Mouse (Mus musculus) adrenal gland (tissue): ENCODE results near the gene Sidt1.

Source experiments
- intact Hi-C: fragments of 180-260 bp; cut with DNase I; formaldehyde crosslinking; loops from one replicate; pipeline ENCODE4 v1.15.1; 2025

Sidt1 gene

GRCm38 (mm10) chr16:44253797-44254634 is 79.0 kb downstream of the Sidt1 start:
- intact Hi-C loops, result no loop called here

- intact Hi-C loops, result no loop called here
These were observed 80.3 kb downstream of the Sidt1 start for GRCm38 (mm10) chr16:44252735-44253134.

DNA sequence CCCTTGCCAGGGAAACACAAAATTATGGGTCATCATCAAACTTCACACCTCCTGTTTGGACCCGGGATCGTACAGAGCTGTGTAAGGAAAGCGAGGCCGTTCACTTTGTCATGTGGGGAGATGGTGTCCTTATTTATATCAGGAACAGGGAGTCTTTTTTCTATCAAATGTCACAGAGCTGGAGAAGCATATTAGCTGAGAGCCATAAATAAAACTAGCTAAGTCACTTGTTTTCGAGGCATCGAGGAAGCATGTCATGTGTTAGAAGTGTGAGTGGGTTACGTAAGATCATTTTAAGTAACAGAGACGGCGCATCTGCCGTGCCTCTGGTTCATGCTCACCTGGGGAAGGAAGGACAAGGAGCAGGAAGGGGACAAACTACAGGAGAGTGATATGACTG is 83.0 kb downstream of the Sidt1 start:
- intact Hi-C loops, result no loop called here

DNA sequence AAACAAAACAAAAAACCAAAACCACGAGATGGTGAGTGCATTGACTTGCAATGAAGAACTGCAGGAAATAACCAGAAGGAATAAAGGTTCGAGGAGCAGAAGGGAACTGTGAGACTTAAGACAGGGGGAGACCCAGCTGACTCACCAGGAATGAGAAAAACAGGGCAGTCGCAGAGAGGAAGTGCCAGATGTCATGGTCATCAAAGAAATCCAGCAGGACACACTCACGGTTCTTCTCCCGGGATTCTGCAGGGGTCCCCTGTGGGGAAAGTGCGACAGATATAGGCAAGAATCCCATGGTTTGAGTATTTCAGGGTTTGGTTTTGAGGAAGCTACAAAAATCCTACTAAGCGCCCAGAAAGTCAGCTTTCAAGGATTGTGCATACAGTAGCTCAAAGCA is 89.7 kb downstream of the Sidt1 start:
- intact Hi-C loops, result loop anchor here (1.0 kb wide), 1 partner anchor 119 kb away; no protein-coding TSS in a partner anchor

DNA sequence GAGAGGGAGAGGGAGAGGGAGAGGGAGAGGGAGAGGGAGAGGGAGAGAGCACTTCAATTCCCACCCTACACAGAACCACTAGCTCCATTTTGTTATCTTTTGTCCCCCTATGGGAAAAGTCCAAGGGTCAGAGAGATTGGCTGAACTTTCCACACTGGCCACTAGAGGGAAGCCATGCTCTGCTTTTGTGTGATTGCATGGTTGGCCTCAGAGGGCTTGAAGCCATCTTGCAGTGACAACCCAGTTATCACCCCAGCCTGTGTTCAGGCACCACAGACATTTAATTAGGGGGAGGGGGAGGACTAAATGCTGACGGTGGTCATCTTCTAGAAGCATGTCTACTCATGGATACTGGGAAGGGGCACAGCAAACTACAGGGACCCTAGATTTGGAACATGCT is 90.4 kb downstream of the Sidt1 start:
- intact Hi-C loops, result loop anchor here (1.0 kb wide), 1 partner anchor 120 kb away; no protein-coding TSS in a partner anchor

- intact Hi-C loops, result no loop called here
These were observed 92.6 kb downstream of the Sidt1 start for GRCm38 (mm10) chr16:44240406-44240805.

DNA sequence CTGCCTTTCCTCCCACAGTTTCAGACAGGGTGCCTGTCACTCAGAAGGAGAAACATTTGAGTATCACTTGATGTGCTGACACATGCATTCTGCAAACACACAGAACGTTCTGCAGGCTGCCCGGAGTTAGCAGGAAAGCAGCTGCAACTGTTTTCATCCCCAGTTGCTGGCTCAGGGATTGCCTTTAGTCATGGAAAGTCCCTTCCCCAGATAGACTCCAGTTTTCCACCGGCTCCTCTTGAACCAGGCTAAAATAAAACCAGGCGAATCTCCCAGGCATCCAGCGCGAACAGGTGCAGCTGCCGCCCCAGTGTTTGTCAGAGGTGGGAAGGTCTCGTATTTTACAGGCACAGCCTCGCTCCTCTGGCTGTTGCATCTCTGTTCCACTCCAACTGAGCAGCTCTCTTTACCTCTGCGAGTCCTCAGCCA is 94.1 kb downstream of the Sidt1 start:
- intact Hi-C loops, result no loop called here

DNA sequence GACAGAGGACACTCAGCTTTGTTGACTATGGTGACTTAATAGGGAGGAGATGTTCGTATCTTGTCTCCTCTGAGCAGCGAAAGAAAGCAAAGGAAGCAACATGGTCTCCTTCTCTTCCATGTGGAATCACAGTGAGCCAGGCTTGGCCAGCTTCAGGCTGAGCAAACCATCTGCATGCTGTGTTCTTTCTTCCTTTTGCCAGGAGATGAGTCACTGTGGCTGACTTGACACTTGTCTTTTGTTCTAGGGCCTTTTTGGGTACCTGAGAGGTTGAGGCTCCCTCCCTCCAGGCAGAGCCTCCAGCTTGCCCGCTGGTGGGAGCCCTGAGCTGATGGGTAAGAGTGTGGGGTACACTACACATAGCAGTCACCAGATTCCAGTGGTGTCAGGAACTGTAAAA is 95.2 kb downstream of the Sidt1 start:
- intact Hi-C loops, result no loop called here

GRCm38 (mm10) chr16:44233019-44233418 is 100.0 kb downstream of the Sidt1 start:
- intact Hi-C loops, result no loop called here

DNA sequence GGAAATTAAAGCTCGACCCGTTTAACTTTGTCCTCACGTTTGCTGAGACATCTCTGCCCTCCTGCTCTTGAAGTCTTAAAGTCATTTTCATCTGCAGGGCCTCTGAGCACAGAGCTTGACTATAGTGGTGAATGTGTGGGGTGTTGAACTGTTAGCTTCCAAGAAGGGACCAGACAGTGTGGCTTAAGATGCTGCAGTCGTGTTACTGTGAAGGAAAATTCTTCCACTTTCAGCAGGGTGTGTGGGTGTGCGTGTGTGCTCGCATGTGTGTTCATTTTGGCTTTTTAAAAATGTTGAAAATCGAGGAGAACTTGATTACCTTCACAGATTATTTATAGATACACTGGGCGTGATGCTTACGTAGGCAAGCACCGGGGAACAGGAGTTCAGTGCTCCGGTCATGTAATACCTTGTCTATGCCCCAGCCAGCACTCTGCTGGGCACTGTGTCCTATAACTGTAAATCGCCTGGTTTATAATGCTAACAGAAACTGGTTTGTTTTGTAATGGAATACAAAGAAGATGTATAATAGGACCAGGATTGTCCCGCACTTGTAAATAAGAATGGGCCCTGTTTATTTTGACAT is 106.2 kb downstream of the Sidt1 start:
- intact Hi-C loops, result no loop called here

DNA sequence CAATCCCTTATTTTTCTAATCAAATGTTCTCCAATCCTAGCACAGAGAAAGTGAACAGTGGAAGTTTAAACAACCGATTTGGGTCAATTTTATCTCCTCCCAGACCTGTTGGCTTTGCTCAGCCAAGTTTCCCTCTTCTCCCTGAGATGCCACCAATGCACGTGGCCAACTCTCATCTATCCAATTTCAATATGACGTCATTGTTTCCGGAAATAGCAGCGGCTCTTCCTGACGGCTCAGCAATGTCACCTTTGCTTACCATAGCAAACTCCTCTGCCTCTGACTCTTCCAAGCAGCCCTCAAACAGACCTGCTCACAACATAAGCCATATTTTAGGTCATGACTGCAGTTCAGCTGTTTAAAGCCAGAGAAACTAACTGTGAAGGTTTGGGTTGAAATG is 111.5 kb downstream of the Sidt1 start:
- intact Hi-C loops, result no loop called here

- intact Hi-C loops, result no loop called here
These were observed 116.6 kb downstream of the Sidt1 start for GRCm38 (mm10) chr16:44216417-44216816.

DNA sequence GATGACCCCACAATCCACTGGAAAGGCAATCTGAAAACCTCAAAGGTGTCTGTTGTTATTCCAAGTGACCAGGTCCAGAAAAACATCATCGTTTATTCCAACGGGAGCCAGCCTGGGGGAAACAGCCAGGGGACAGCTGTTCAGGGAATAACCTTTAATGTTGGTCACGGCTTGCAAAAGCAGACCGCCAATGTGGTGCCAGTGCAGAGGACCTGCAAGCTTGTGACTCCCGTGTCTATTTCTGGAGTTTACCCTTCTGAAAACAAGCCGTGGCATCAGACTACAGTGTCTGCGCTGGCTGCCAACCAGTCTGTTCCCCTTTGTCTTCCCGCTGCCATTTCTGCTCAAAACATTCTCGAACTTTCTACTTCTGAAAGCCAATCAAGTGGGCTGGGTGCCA is 117.5 kb downstream of the Sidt1 start:
- intact Hi-C loops, result no loop called here

DNA sequence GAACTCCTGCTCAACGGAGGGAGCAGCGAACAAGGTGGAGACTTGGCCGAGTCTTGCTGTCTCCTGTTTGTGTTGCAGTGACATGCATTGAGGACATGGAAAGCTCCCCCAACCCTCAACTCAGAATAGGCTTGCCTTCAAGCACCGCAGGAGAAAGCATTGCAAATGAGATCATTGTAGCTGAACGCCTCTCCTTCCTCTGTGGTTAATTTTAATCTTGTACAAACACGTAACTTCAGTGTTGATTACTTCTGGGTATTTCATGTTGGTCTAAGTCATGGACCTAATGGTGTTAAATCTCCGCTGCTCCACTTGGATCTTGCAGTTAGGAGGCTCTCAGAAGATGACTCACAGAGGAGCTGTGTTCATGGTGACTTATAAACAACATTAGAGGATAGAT is 120.3 kb downstream of the Sidt1 start:
- intact Hi-C loops, result no loop called here

- intact Hi-C loops, result no loop called here
These were observed 122.0 kb downstream of the Sidt1 start for GRCm38 (mm10) chr16:44211054-44211414.

- intact Hi-C loops, result no loop called here
These were observed 122.6 kb downstream of the Sidt1 start for GRCm38 (mm10) chr16:44210156-44211053.

DNA sequence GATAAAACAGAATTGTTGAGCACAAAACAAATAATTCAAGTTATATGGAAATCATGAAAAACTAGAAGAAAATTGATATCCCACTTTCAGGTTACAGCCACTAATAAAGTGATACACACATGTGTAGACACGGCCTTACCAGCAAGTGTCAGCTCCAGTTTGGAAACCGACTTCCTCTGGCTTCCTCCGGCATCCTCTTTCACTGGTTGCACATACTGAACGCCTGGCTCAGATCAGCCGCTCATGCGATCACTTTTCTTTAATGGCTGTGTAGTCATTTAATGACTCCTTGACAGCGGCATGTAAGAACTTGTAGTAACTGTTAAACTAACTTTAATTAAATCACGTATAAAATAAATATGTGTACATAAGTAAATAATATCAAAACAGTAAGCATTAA is 127.0 kb downstream of the Sidt1 start:
- intact Hi-C loops, result no loop called here

DNA sequence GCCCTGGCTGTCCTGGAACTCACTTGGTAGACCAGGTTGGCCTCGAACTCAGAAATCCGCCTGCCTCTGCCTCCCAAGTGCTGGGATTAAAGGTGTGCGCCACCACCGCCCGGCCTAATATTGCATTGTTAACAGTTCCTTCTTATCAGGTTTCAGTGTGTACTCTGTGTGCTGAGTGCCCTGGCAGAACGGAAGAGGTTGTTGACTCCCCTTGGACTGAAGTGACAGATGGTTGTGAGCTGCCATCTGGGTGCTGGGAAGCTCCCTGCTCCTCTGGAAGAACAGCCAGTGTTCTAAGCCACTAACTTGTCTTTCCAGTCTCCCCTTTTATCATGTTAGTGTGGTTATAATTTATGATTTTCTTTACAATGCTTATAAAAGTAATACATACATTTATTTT is 128.7 kb downstream of the Sidt1 start:
- intact Hi-C loops, result no loop called here

DNA sequence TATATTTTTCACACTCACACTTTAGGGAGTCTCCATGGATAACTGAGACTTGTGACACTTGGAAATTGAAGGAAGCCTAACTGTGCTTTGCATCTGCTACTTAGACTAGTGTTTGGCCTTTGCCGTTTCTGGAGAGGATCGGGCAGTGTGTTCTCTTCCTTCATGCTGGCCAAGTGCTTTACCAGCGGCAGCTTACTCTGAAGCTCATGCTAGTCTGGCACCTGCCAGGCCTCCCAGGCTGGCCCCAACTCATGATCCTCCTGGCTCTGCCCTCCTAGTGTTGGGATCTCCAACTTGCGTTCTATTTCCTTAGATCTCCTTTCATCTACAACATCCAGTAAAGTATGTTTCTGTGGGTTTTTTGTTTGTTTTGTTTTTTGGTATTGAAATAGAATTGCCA is 132.8 kb downstream of the Sidt1 start:
- intact Hi-C loops, result no loop called here

GRCm38 (mm10) chr16:44199066-44199703 is 133.8 kb downstream of the Sidt1 start:
- intact Hi-C loops, result no loop called here

- intact Hi-C loops, result no loop called here
These were observed 142.0 kb downstream of the Sidt1 start for GRCm38 (mm10) chr16:44190968-44191367.
